Mouse (Mus musculus): ENCODE results near the gene Pnpla2. TPM values are rescaled to one million over a fixed set of nuclear protein-coding genes. Genes with fewer than 3 reads are reported as not detected.

Gene Pnpla2
- total RNA-seq, 2 experiments from 2014 or later, result 23.6 to 24.8 TPM

DNA sequence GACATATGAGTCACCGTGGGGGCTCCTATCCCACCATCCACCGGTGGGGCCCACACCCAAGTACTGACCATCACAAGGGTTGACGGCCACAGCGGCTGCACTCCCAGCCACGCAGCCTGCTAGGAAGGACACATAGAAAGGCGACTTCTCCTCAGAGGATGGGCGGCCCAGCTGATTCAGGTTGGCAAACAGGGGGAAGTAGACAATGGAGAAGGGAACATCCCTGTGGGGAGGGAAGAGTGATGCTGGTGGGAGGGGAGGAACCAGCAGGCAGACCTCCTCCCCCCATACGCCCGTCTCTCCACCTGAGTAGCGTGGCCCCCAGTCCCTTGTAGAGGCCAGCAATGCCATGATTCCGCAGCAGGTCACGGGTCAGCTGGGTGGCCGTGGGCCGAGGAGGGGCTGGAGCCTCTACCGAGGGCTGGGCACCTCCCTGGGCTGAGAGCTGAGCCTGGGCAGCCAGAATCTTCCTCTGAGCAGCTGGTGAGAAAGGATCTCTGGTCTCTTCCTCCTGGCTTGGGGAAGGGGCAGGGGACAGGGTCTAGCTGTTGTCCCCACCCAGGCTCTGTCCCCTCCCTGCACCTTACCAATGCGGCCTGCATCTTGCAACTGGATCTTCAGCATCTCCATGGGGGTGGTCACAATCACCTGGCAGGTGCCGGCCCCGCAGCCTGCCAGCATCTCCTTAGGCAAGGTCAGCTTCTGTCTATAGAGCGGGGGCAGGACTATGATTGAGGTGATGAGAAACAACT, 23.4 kb upstream of the Pnpla2 start:
- DNase-seq (ENCODE audit: low spot score in 2 of 2), result no peak

DNA sequence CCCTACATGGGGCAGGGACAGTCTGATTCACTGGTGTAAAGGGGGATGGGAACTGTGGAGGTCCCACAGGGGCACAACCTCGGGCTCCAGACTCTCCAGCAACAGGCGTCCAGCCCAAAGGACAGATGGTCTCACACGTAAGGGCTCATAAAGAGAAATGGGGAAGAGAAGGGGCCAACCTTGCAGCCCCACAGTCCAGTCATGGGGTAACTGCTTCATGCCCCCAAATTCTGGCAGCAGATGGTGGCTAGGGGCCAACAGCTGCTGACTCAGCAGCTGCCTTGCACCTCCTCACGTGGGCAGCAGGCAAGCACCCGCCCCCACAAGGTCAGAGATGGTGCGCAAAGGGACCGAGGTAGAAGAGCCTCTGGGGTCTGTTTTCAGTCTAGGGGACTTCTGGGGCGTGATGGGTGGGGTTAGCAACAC, 22.8 kb upstream of the Pnpla2 start:
- no peak for DNase-seq (ENCODE audit: low spot score in 2 of 2)

DNA sequence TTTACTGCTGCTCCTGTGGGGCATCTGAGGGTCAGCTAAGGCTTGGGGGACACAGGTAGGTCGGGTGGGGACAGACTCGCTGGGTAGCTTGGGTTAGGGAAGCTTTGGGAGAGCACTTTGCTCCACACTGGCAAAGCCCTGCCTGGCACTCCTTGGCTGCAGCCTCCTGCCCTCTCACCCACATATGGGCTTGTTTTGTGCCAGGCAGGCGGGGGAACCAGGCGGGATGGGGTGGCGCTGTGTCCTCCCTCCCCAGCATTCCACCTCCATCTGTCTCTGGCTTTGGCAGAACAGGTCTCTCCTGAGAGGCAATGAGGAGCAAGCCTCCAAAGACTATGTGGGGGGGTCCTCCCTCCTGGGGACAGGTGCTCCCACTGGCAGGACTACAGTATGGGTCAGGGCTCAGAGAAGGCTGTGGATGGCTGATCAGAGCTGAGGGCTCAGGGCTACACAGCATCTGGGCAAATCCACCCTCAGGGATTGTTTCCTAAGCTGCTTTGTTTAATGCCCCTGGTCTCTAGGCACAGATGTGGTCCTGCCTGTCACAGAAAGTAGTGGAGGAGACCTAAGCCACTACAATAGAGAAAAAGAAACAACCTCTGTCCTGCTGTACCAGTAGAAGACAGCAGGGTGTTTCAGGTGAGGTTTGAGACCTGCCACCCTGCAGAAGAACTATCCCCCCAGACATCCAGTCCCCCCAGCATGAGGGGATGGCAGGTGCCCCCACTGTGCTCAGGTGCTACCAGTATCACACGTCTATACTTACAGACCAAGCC, 22.1 kb upstream of the Pnpla2 start:
- DNase-seq (ENCODE audit: low spot score in 2 of 2), result no peak

DNA sequence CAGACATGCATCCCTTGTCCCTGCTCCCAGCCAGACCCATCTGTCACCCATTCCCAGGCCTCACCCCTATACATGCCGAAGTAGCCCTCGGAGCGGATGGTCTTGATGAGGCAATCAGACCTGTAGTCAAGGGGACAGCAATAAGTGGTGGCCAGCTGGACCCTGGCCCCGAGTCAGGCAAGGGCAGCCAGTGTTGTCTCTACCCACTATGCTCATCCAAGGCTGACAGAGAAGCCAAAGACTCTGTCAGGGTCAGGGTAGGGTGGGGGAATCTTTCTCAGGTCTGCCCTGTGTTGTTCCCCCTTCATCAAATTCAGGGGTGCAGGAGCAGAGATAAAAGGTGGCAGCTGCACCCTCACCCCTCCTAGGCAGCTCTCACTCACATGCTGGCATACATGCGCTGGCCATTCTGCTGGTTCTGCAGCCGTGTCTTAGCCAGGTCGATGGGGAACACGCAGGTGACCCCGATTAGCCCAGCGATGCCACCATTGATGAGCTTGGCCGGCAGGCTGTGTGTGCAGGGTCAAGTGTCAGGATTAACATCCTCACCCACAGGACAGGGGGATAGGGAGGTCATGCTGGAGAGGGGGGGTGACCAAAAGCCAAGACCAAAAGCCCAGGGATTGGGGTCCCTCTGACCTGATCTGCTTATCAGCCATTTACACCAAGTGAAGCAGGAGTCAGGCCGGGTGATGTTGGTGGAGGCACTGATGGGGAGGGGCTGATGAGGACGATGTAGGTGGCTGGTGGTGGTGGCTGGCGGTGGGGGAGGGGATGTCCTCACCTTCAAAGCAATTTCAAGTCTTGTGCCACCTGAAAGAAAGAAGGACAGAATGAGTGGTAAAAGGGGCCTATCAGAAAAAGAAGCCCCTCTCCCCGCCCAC, 21.2 kb upstream of the Pnpla2 start:
- DNase-seq (ENCODE audit: low spot score in 2 of 2), result no peak

DNA sequence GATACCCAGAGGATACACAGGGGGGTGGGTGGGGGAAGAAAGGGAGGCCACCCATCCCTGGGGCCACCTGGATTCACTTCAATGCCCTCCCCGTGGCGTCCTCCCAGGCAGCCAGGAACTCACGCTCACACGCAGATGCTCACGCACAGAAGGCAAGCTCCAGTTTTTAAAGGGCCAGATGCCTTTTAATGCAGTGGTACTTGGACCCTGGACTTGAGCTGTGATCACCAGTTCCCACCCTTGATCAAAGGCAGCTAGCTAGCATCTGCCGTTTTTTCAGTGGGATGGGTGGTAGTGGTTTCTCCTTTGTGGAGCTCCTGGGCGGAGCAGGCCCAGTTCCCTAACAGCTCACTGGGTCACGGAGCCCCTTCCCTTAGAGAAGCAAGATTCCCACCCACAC, 20.5 kb upstream of the Pnpla2 start:
- DNase-seq (ENCODE audit: low spot score in 2 of 2), result peak; percentile 66 to 76

DNA sequence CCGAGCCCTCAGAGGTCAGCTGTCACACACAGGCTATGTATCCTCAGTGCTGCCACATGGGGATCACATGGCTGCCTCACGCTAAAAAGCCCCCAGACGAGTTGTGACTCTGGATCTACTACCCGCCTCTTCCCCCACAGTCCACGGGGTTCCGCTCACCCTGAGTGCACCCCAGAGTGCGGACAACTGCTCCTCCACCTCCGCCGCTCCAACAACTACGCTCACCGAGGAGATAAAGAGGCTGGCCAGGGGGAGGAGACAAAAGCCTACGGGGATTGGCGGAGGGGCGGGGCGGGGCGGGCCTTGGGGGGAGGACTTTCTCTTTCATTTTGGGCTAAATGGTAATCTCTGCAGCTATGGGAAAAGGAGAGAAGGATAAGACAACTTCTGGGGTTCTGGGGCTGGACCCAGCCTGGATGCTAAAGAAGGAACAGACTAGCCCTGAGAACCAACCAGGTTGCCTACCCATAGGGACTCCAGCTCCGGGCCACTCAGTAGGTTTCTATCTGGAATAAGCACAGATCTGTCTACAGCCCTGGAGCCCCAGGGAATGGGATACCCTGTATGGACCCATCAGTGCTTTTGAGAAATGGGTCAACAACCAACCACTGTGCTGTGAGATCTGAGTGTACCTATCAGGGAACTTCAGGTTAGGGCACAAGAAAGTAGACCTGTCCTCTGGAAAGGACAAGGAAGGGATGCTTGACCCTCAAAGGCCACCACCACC, 19.7 kb upstream of the Pnpla2 start:
- peak; percentile 63 to 70 for DNase-seq (ENCODE audit: low spot score in 2 of 2)

DNA sequence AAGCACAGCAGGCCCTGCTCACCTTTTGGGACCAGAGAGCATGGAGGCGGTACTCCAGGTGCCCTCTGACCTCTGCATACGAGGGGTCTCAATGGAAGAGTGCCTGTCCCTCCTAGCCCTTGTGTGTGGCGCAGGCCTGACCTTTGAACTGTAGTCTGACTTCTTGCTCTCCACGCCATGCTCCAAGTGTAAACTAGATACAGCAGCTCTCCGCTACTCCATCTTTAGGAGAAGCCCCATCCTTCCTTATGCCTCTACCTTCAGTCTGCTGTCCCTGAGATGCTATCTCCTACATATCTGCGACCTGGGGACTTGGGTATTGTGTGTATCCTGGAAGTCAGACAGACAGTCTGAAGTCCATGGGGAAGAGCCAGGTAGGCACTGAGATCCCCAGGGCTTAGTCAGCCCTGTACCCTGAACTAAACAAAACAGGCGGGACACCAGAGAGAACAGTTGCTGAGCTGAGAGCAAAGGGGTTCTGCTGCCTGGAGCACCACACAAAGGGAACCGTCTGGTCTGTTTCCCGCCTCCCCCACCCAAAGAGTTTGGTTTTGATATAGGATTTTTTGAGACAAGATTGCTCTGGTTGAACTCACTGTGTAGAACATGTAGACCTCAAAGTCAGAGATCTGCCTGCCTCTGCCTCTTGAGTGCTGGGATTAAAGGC, 19.0 kb upstream of the Pnpla2 start:
- DNase-seq (ENCODE audit: low spot score in 2 of 2), result peak in 1 of 2 experiments; percentile 3

DNA sequence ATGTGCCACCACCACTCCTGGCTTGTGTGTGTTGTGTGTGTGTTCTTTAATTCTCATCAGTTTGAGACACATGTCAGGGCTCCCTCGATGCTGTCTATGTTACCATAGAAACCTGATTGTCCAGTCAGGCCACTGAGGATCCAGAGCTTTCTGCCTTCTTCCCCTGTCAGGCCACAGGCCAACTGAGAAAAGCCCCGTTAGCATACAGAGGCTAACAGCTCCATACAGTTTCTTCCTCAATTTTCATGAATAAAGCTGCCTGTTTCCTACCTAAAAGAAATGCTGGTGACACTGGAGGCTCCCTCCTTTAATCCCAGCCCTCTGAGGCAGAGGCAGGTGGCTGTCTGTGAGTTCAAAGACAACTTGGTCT, 18.5 kb upstream of the Pnpla2 start:
- DNase-seq (ENCODE audit: low spot score in 2 of 2), result no peak

DNA sequence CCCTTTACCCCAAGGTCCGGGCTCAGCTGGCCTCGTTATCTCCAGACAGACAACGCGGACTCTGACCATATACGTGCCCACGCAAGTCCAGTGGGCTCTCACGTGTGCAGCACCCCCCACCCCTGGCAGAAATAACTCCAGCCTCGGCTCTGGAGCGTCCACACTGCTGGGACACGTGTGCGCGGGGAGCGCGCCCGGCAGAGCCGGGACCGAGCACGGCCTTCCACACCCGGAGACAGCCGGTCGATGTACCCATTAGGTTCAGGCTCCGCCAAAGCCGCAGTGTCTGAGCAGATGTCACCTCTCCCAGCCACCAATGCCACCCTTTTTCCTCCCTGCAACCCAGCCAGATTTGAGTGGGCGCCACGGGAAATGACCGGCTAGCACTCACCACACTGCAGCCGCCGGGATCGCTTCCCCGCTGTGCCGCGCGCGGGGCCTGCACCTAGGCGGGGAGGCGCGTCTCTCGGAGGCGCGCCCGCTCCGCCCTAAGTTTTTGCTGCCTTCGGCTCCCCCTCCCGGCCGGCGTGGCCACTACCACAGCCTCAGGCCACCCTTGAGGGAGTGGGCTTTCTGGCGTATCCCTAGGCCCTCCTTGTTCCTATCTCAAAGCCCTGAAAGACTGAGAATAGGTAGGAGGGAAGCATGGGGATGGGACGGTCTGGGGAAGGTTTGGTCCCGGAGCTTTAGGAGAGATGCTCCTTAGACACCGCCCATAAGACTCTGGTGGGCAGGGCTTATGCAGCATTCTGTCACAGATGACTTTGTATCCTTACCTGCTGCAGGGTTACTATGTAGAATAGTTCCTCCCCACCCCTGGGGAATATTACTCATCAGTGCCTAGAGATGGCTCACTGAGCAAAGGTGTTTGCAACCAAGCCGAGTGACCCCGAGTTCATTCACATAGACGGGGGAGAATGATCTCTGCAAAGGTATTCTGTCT, 17.5 kb upstream of the Pnpla2 start, which contains the start of gene Slc25a22:
Gene Slc25a22 (minus strand): TSS at position 715 of the 943 bp plus-strand sequence.
- DNase-seq (ENCODE audit: low spot score in 2 of 2), result peak; percentile 80 to 87

DNA sequence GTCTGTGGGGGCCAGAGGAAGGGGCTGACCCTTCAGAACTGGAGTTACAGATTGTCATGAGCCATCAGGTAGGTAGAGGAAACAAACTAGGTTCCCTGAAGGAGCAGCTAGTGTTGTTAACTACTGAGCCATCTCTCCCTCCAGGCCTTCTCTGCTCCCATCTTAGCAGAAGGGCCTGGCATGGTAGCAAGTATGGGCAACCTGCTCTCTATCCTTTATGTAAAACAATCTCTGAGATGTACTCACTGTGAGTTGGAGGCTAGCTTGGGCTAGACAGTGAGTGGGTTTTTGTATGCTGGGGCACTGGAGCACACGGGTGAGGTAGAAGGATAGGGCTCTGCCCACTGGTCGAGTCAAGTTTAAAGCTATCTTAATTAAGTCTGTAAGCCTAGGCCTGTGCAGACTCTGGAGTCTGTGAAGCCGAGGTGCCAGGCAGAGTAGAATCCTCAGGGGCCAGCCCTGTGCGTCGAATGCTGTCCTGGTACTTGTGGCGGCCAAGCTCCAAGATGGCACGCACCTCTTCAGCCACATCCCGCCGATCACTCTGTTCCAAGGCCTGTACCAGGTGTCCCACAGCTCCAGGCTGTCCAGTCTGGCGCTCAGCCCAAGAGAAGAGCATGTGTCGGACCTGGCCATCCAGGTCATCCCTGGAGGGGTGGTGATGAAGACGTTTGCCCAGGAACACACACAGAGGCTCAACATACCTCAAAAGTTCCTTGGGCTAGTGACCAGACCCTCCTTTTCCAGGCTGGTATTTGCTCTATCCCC, 16.6 kb upstream of the Pnpla2 start:
- DNase-seq (ENCODE audit: low spot score in 2 of 2), result no peak

DNA sequence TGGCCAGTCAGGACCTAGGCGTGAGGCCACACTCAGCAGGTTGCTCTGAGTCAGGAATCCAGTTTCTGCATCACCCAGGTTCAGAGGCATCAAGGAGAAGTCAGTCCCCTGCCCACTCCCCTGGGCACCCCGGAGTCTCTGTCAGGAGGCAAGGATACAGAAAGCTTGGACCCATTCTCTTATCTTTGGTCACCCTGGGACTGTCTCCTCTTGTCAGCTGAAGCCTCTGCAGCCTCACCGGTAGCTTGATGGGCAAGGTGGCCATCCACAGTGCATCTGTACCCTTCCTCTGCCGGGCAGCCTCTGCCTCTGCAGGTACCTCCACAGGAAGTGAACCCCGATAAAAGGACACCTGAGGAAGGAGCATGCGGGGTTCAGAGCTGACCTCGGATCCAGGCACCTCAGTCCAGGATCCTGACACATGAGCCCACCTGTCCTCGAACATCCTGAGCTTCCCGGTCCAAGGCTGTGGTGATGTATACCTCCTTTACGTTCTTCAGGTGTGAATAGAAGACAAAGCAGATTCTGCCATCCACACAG, 15.8 kb upstream of the Pnpla2 start:
- DNase-seq (ENCODE audit: low spot score in 2 of 2), result no peak

DNA sequence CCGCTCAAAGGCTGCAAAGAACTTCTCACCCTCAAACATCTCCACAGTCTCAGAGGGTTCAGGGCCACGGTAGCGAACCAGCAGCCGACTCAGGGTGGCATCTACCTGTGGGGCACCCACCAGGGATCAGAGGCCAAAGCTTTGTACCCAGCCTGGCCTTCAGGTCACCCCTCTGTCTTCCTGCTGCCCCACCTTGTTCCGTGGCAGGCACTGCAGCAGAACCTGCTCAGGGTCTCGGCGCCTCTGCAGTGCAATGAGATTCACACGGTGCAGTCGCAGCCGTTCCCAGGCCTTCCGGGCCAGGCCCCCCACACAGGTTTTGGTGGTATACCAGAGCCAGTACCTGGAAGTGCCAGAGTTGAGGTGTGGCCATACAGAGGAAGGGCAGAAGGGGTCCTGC, 15.2 kb upstream of the Pnpla2 start:
- DNase-seq (ENCODE audit: low spot score in 2 of 2), result no peak

DNA sequence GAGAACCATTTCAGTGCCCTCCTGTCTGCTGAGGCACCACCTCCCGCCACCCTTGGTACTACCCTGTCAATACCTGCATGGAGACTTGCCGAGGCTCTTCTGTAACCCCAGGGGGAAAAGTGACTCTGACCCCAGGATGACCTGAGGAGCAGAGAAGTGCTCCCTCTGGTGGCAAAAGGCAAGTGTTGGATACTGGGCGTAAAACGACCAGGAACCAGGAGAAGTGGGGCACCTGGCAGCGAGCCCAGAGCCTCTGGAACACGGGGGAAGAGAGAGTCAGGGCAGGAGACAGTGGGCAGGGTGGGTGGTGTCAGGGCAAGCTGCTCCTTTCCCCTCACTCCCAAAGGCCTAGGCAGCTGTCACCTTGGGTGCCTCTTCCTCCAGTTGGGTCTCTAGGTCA, 14.4 kb upstream of the Pnpla2 start:
- peak; percentile 53 to 54 for DNase-seq (ENCODE audit: low spot score in 2 of 2)

DNA sequence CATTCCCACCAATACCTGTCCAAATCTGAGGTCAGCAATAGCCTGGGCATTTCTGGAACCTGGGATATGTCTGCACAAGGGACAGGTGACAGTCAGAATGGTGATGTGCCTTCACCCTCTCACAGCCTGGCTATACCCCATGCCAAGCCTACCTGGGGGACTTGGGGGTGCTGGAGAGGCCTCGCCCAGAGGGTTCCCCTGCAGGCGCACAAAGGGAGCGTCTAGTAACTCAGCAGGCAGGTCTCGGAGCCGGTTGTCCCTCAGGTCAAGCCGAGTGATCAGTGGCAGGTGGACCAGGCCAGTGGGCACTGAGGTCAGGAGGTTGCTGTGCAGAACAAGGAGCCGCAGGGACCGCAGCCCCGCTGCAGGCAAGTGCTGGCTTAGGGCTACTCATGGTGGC, 13.5 kb upstream of the Pnpla2 start:
- no peak for DNase-seq (ENCODE audit: low spot score in 2 of 2)

DNA sequence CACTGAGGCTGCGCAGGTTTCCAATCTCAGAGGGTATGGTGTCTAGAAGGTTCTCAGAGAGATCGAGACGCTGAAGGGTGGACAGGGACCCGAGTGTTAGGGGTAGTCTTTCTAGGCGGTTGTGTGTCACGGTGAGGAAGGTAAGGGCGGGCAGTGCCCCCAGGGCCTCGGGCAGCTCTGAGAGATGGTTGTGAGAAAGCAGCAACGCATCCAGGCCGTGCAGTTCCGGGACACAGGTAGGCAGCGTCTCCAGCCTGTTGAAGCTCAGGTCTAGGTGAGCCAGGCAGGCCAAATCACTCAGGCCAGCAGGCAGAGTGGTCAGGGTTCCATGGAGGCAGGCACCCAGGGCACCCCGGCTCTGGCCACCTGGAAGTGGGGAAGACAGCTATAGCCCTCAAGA, 12.8 kb upstream of the Pnpla2 start:
- no peak for DNase-seq (ENCODE audit: low spot score in 2 of 2)

DNA sequence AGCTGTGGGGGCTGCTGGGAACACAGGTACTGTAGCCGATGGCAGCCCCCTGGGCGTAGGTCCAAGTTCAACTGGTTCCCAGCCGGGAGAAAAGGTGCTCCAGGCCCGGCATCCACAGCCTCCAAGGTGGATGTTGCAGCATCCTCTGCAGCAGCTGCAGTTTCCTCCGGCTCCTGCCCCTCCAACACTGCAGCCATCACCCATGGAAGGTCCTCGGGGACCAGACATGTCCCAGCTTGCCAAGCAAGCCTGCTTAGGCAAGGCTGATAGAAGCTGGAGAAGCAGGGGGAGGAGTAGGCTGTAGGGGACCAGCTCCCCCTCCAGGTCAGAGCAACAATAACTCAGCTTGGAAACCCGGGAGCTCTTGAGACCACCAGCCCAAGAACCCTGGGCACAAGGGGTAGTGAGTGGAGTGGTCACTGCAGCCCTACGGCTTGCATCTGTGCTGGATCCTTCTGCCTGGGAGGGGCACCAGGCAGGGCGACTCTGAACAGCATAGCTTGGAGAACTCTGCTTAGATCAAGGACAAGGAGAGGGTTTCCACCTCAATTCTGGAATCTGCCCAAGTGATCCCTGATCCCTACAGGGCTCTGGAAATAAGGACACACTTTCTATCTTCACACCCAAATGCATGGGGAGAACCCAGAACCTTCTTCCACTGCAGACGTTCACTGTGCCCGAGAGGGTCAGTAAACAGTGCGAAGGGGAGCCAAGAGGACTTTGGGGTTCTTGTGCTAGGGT, 11.7 kb upstream of the Pnpla2 start:
- no peak for DNase-seq (ENCODE audit: low spot score in 2 of 2)

DNA sequence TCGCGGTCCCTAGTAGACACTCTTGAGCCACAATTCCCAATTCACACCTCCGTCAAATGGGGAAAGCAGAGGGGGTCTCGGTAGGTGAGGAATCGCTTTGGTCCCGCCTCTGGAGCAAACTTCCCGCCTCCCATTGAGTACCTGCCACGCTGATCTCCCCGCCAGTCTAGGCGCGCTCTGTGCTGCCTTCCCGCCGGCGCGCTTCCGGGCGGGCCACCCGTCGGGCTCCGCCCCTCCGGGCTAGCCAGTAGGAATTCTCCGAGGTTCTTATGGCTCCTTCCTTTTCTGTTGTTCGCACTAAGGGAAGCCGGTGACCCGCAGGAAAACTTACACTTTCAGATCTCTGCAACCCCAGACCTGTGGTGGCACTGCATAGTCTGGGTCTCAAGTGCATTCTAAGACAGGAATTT, 11.2 kb upstream of the Pnpla2 start, which contains the start of gene Pidd1:
Gene Pidd1 (minus strand): TSS at position 198 of the 410 bp plus-strand sequence.
- DNase-seq (ENCODE audit: low spot score in 2 of 2), result peak in 1 of 2 experiments; percentile 42

All from left cerebral cortex, adult 18-20 months (tissue).